Mouse (Mus musculus): ENCODE data around the gene Pou3f3.

DNA sequence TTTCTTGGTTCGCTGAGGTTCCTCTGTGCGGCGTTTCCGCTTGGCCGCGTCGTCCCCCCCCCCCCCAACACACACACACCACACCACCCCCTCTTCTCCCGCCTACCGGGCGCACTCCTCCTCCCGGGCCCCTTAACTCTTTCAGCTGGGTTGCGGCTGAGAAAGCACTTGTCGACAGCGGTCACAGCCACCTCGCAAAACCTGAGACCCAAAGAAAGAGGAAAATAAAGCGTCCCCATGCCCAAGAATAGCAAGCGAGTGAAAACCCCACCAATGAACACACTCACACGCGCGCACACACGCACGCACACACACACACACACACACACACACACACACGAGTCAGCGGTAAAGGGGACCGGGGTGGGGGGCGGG is 1.3 kb upstream of the Pou3f3 start:
- TF ChIP-seq CTCF (IDR thresholded peaks at IDR 0.05; ENCODE audit: low read depth) (no peak), EP300 (IDR thresholded peaks at IDR 0.05; ENCODE audit: low read depth) (no peak)
